Mouse (Mus musculus): ENCODE data around the gene Rgs12. TPM values are rescaled to one million over a fixed set of nuclear protein-coding genes. Genes with fewer than 3 reads are reported as not detected.

Rgs12 gene
- 10 to 100 TPM in 1 of 2 experiments, 1 to 10 TPM in 1; 9.2 to 36.9 TPM for polyA plus RNA-seq (2012; fragmentation: generic; extraction: Trizol)

GRCm38 (mm10) chr5:34948861-34949760 is at the start of gene Rgs12:
TSS of gene Rgs12 (plus strand) at chr5:34949445.

GRCm38 (mm10) chr5:34907910-34908725 is 41.1 kb upstream of the Rgs12 start, which contains the start of gene Msantd1:
TSS of gene Msantd1 (plus strand) at chr5:34908012.

GRCm38 (mm10) chr5:35041268-35041829 is 92.1 kb downstream of the Rgs12 start, which contains the start of gene Hgfac:
TSS of gene Hgfac (plus strand) at chr5:35041509.

GRCm38 (mm10) chr5:35056604-35057432 is 107.6 kb downstream of the Rgs12 start, which contains the start of gene Dok7:
TSS of gene Dok7 (plus strand) at chr5:35056766.

Other genes starting within 250 kb of the Rgs12 start
- gene Htt, start 187.7 kb upstream of the Rgs12 start, polyA plus RNA-seq (2012; fragmentation: generic; extraction: Trizol) = 1 to 10 TPM; 1.1 to 7.0 TPM
- gene Msantd1, start 41.4 kb upstream of the Rgs12 start, polyA plus RNA-seq (2012; fragmentation: generic; extraction: Trizol) = under 1 TPM in 1 of 2 experiments, not detected in 1; 0.27 TPM
- under 1 TPM in 1 of 2 experiments, not detected in 1; 0.46 TPM for gene Hgfac, start 92.1 kb downstream of the Rgs12 start, polyA plus RNA-seq (2012; fragmentation: generic; extraction: Trizol)
- under 1 TPM in 1 of 2 experiments, not detected in 1; 0.02 TPM for gene Dok7, start 107.3 kb downstream of the Rgs12 start, polyA plus RNA-seq (2012; fragmentation: generic; extraction: Trizol)
- gene Lrpap1, start 156.3 kb downstream of the Rgs12 start, polyA plus RNA-seq (2012; fragmentation: generic; extraction: Trizol) = 100 to 1,000 TPM in 1 of 2 experiments, 10 to 100 TPM in 1; 35.1 to 125 TPM